Mouse (Mus musculus) stomach, postnatal 0 days (tissue): ENCODE measurements around the gene Rxfp4.
"Not testable (repeated sequence)": the region's sequence is repeated elsewhere in the genome, so short reads cannot be mapped to it uniquely, and the experiment has no call there.

Source experiments
- CTCF ChIP-seq: IDR thresholded peaks from 2 replicates; pipeline ENCODE4 v1.5.1; 2016; ENCODE audit warnings: antibody characterized with exemption, low read depth, mild to moderate bottlenecking, moderate library complexity
- EP300 ChIP-seq: optimal IDR thresholded peaks from 2 replicates; pipeline ENCODE3; 2016; ENCODE audit warnings: antibody characterized with exemption

- TF ChIP-seq CTCF, EP300: not testable (repeated sequence)
These were observed 47.3 kb downstream of the Rxfp4 start, which contains the start of gene Arhgef2 for GRCm38 (mm10) chr3:88605666-88606065.
